Mouse (Mus musculus) liver, embryonic 11.5 days (tissue): ENCODE measurements around the gene Tmem132c. TPM values are rescaled to one million over a fixed set of nuclear protein-coding genes. Genes with fewer than 3 reads are reported as not detected.

ENCODE experiments used
- ATAC-seq: fragments of 200-750 bp; cut with Nextera tagmentation; replicated peaks from 2 replicates; pipeline ENCODE4 v1.8.0; 2017; ENCODE audit warnings: moderate number of reproducible peaks, mild to moderate bottlenecking, moderate TSS enrichment, moderate library complexity; ENCODE audit not compliant: low FRiP score
- DNase-seq: peaks from one replicate; pipeline ENCODE4 v3.0.0-alpha.2; 2017; ENCODE audit warnings: low spot score
- H3K27ac ChIP-seq: fragments of 300-500 bp; sonication (generic); 2 replicates; pipeline ENCODE4 v1.5.1; 2014; ENCODE audit warnings: mild to moderate bottlenecking, low read depth, low read length, control low read depth
- H3K27me3 ChIP-seq: fragments of 300-500 bp; sonication (generic); replicated peaks from 2 replicates; pipeline ENCODE4 v1.6.1; 2014; ENCODE audit warnings: low read length, mixed read lengths; ENCODE audit not compliant: control insufficient read depth, insufficient read depth
- H3K36me3 ChIP-seq: fragments of 300-500 bp; sonication (generic); 2 replicates; pipeline ENCODE4 v1.6.1; 2014; ENCODE audit warnings: mild to moderate bottlenecking, low read length, moderate library complexity, mixed read lengths; ENCODE audit not compliant: control insufficient read depth, insufficient read depth
- H3K4me1 ChIP-seq: fragments of 300-500 bp; sonication (generic); replicated peaks from 2 replicates; pipeline ENCODE4 v1.6.1; 2014; ENCODE audit warnings: low read length, mixed read lengths; ENCODE audit not compliant: control insufficient read depth, insufficient read depth
- H3K4me2 ChIP-seq: fragments of 300-500 bp; sonication (generic); 2 replicates; pipeline ENCODE4 v1.6.1; 2014; ENCODE audit warnings: mild to moderate bottlenecking, control low read depth, moderate library complexity
- H3K4me3 ChIP-seq: fragments of 300-500 bp; sonication (generic); 2 replicates; pipeline ENCODE4 v1.5.1; 2014; ENCODE audit warnings: low read depth, low read length, control low read depth
- H3K9ac ChIP-seq: fragments of 300-500 bp; sonication (generic); 2 replicates; pipeline ENCODE4 v1.6.1; 2014; ENCODE audit warnings: low read depth, low read length, control low read depth
- H3K9me3 ChIP-seq: fragments of 300-500 bp; sonication (generic); 2 replicates; pipeline ENCODE4 v1.6.1; 2016; ENCODE audit warnings: low read length, inconsistent platforms, mixed read lengths; ENCODE audit not compliant: control insufficient read depth
- WGBS: fragments of 180-500 bp; shearing (Covaris S2); extraction: QIAGEN DNeasy Blood & Tissue Kit; methylation state at CpG from one replicate; pipeline ENCODE4 v1.1.7; 2014; 5-methylcytosine and 5-hydroxymethylcytosine counted together
- polyA plus RNA-seq: library from polyadenylated mRNA; unstranded; fragments of >200 nt; fragmentation: Nextera tagmentation; extraction: Ambion mirVana; gene quantifications from 2 replicates; pipeline ENCODE4 v1.2.1, GENCODE M21; 2014

Tmem132c gene
- polyA plus RNA-seq, 1 experiment from 2014 or later: 2.8 TPM

- 39% methylated on average over 5 of the region's 5 CpGs for WGBS
- no peaks in the 10 kb centered on the region; the same call in 1 of the 2 replicates for H3K4me1 ChIP-seq
- no peak overlapping the region for H3K27ac ChIP-seq
- no peak overlapping the region for H3K4me3 ChIP-seq
- ATAC-seq (no peak), DNase-seq (no peak)
- no peaks in the 10 kb centered on the region for H3K9me3 ChIP-seq
- no peaks in the 10 kb centered on the region for H3K27me3 ChIP-seq
- H3K36me3 ChIP-seq: no peaks in the 10 kb centered on the region
- H3K4me2 ChIP-seq: no peak overlapping the region
- no peak overlapping the region for H3K9ac ChIP-seq
Measured at GRCm38 (mm10) chr5:127336908-127337265, 95.3 kb downstream of the Tmem132c start.

- Histone ChIP-seq H3K9me3 (no peaks in the 10 kb centered on the region), H3K9ac (no peak overlapping the region), H3K4me3 (no peak overlapping the region), H3K4me1 (no peaks in the 10 kb centered on the region; the same call in 1 of the 2 replicates), H3K36me3 (no peaks in the 10 kb centered on the region), H3K4me2 (no peak overlapping the region), H3K27ac (no peak overlapping the region), H3K27me3 (no peaks in the 10 kb centered on the region)
- ATAC-seq: no peak
- WGBS: 12% methylated on average over 5 of the region's 5 CpGs
- DNase-seq: no peak
Measured at GRCm38 (mm10) chr5:127339016-127339435, 97.4 kb downstream of the Tmem132c start.

GRCm38 (mm10) chr5:127341158-127341557, 99.5 kb downstream of the Tmem132c start:
- DNase-seq: no peak
- ATAC-seq: no peak
- Histone ChIP-seq H3K36me3 (no peaks in the 10 kb centered on the region), H3K27me3 (no peaks in the 10 kb centered on the region), H3K9me3 (no peaks in the 10 kb centered on the region), H3K27ac (no peak overlapping the region), H3K4me3 (no peak overlapping the region), H3K4me1 (no peaks in the 10 kb centered on the region; the same call in 1 of the 2 replicates), H3K9ac (no peak overlapping the region), H3K4me2 (no peak overlapping the region)
- WGBS: 27% methylated on average over 3 of the region's 3 CpGs

- Histone ChIP-seq H3K27ac (no peak overlapping the region), H3K9ac (no peak overlapping the region), H3K4me1 (no peaks in the 10 kb centered on the region), H3K4me2 (no peak overlapping the region), H3K4me3 (no peak overlapping the region), H3K27me3 (no peaks in the 10 kb centered on the region), H3K36me3 (no peaks in the 10 kb centered on the region), H3K9me3 (no peaks in the 10 kb centered on the region)
- DNase-seq (no peak), ATAC-seq (no peak)
- WGBS: 47% methylated on average over 2 of the region's 2 CpGs
Measured at GRCm38 (mm10) chr5:127344721-127345120, 103.1 kb downstream of the Tmem132c start.

GRCm38 (mm10) chr5:127346364-127346763, 104.8 kb downstream of the Tmem132c start:
- DNase-seq: no peak
- Histone ChIP-seq H3K36me3 (no peaks in the 10 kb centered on the region), H3K27me3 (no peaks in the 10 kb centered on the region), H3K9ac (no peak overlapping the region), H3K9me3 (no peaks in the 10 kb centered on the region), H3K4me2 (no peak overlapping the region), H3K4me3 (no peak overlapping the region), H3K4me1 (no peaks in the 10 kb centered on the region), H3K27ac (no peak overlapping the region)
- ATAC-seq: no peak
- WGBS: 86% methylated on average over 2 of the region's 2 CpGs

DNA sequence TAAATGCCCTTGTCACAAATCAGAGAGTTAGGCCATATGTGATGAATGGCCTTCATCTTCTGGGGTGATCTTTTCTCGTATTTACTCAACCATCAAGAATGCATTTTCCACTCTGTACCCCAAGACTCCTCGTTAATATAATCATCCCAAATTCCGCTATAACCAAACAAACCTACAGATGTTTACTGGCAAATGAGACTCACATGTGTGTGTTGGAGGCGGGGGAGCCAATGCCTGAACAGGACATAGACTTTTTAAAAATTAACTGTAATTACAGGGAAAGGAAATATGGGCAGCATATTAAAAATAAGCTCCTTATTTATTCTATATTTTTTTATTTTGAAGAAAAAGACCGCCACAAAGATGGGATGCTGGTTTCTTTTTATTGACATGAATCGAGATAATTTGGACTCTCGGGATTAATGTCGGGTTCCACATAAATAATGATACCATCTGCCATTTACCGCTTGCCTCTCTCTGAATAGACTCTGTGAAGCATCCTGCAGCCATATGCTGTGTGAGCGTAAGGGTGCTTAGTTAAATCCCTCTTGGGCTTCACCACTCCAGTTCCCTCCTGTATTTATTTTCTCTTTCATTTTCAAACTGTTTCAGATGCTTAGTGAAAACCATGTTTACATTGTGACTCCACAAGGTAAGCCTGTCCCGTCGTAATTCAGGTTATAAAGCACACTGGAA, 105.6 kb downstream of the Tmem132c start:
- Histone ChIP-seq H3K27me3 (no peaks in the 10 kb centered on the region), H3K36me3 (no peaks in the 10 kb centered on the region), H3K4me2 (no peak overlapping the region), H3K9ac (no peak overlapping the region), H3K27ac (no peak overlapping the region), H3K9me3 (no peaks in the 10 kb centered on the region), H3K4me3 (no peak overlapping the region), H3K4me1 (no peaks in the 10 kb centered on the region)
- 79% methylated on average over 12 of the region's 12 CpGs for WGBS
- ATAC-seq (no peak), DNase-seq (no peak)

- DNase-seq: no peak
- H3K9me3 ChIP-seq: no peaks in the 10 kb centered on the region
- no peak overlapping the region for H3K27ac ChIP-seq
- no peaks in the 10 kb centered on the region for H3K36me3 ChIP-seq
- no peak overlapping the region for H3K9ac ChIP-seq
- WGBS: 81% methylated on average over 9 of the region's 9 CpGs
- H3K4me2 ChIP-seq: no peak overlapping the region
- H3K4me1 ChIP-seq: no peaks in the 10 kb centered on the region
- no peak overlapping the region for H3K4me3 ChIP-seq
- H3K27me3 ChIP-seq: no peaks in the 10 kb centered on the region
- no peak for ATAC-seq
Measured at GRCm38 (mm10) chr5:127349221-127350065, 107.8 kb downstream of the Tmem132c start.

GRCm38 (mm10) chr5:127353002-127353401, 111.4 kb downstream of the Tmem132c start:
- H3K36me3 ChIP-seq: no peaks in the 10 kb centered on the region
- no peak overlapping the region for H3K9ac ChIP-seq
- DNase-seq (no peak), ATAC-seq (no peak)
- H3K27ac ChIP-seq: no peak overlapping the region
- H3K27me3 ChIP-seq: no peaks in the 10 kb centered on the region
- no peak overlapping the region for H3K4me3 ChIP-seq
- H3K9me3 ChIP-seq: no peaks in the 10 kb centered on the region
- WGBS: 42% methylated on average over 2 of the region's 2 CpGs
- H3K4me2 ChIP-seq: no peak overlapping the region
- H3K4me1 ChIP-seq: no peaks in the 10 kb centered on the region
